Mouse (Mus musculus) heart, embryonic 16.5 days (tissue): ENCODE results near the gene Hist1h2bb. TPM values are rescaled to one million over a fixed set of nuclear protein-coding genes. Genes with fewer than 3 reads are reported as not detected.
A peak's percentile ranks its signal among the peaks of the same experiment; 100 is the strongest.
"Not testable (repeated sequence)": the region's sequence is repeated elsewhere in the genome, so short reads cannot be mapped to it uniquely, and the experiment has no call there.

Source experiments
- ATAC-seq: fragments of 200-750 bp; cut with Nextera tagmentation; replicated peaks from 2 replicates; pipeline ENCODE4 v1.8.0; 2017; ENCODE audit warnings: moderate number of reproducible peaks; ENCODE audit not compliant: insufficient read depth, low FRiP score; ENCODE audit errors: extremely low read depth
- H3K27ac ChIP-seq: fragments of 300-500 bp; sonication (generic); 2 replicates; pipeline ENCODE4 v1.5.1; 2014; ENCODE audit warnings: mild to moderate bottlenecking, low read length, control low read depth, moderate library complexity
- H3K27me3 ChIP-seq: fragments of 300-500 bp; sonication (generic); 2 replicates; pipeline ENCODE4 v1.6.1; 2014; ENCODE audit warnings: low read length, mixed read lengths; ENCODE audit not compliant: control insufficient read depth, insufficient read depth
- H3K36me3 ChIP-seq: fragments of 300-500 bp; sonication (generic); 2 replicates; pipeline ENCODE4 v1.6.1; 2014; ENCODE audit not compliant: control insufficient read depth, insufficient read depth
- H3K4me1 ChIP-seq: fragments of 300-500 bp; sonication (generic); 2 replicates; pipeline ENCODE4 v1.6.1; 2014; ENCODE audit warnings: low read length, mixed read lengths; ENCODE audit not compliant: control insufficient read depth, insufficient read depth
- H3K4me2 ChIP-seq: fragments of 300-500 bp; sonication (generic); 2 replicates; pipeline ENCODE4 v1.6.1; 2014; ENCODE audit warnings: low read depth, mild to moderate bottlenecking, control low read depth, low read length
- H3K4me3 ChIP-seq: fragments of 300-500 bp; sonication (generic); 2 replicates; pipeline ENCODE4 v1.5.1; 2014; ENCODE audit warnings: mild to moderate bottlenecking, control low read depth, low read length
- H3K9ac ChIP-seq: fragments of 300-500 bp; sonication (generic); 2 replicates; pipeline ENCODE4 v1.6.1; 2014; ENCODE audit warnings: low read length, control low read depth
- H3K9me3 ChIP-seq: fragments of 300-500 bp; sonication (generic); replicated peaks from 2 replicates; pipeline ENCODE4 v1.6.1; 2016; ENCODE audit warnings: low read length; ENCODE audit not compliant: control insufficient read depth
- WGBS: fragments of 180-500 bp; shearing (Covaris S2); extraction: QIAGEN DNeasy Blood & Tissue Kit; methylation state at CpG from one replicate; pipeline ENCODE4 v1.1.7; 2014; 5-methylcytosine and 5-hydroxymethylcytosine counted together
- polyA plus RNA-seq: library from polyadenylated mRNA; unstranded; fragments of >200 nt; fragmentation: Nextera tagmentation; extraction: Ambion mirVana; gene quantifications from 2 replicates; pipeline ENCODE4 v1.2.1, GENCODE M21; 2015

The Hist1h2bb gene
- polyA plus RNA-seq, 1 experiment from 2014 or later = 0.98 TPM

GRCm38 (mm10) chr13:23744421-23745380 lies 1.8 kb upstream of the Hist1h2bb start:
- Histone ChIP-seq H3K4me2 (peak overlapping the region; percentile 77), H3K4me3 (peak overlapping the region; percentile 56), H3K27ac (peak overlapping the region; percentile 67), H3K36me3 (no peaks in the 10 kb centered on the region), H3K27me3 (no peaks in the 10 kb centered on the region), H3K4me1 (peaks cover 27% of the 10 kb centered on the region), H3K9me3 (no peaks in the 10 kb centered on the region), H3K9ac (peak overlapping the region; percentile 72)
- WGBS = 4% methylated on average over 19 of the region's 36 CpGs
- no peak for ATAC-seq

DNA sequence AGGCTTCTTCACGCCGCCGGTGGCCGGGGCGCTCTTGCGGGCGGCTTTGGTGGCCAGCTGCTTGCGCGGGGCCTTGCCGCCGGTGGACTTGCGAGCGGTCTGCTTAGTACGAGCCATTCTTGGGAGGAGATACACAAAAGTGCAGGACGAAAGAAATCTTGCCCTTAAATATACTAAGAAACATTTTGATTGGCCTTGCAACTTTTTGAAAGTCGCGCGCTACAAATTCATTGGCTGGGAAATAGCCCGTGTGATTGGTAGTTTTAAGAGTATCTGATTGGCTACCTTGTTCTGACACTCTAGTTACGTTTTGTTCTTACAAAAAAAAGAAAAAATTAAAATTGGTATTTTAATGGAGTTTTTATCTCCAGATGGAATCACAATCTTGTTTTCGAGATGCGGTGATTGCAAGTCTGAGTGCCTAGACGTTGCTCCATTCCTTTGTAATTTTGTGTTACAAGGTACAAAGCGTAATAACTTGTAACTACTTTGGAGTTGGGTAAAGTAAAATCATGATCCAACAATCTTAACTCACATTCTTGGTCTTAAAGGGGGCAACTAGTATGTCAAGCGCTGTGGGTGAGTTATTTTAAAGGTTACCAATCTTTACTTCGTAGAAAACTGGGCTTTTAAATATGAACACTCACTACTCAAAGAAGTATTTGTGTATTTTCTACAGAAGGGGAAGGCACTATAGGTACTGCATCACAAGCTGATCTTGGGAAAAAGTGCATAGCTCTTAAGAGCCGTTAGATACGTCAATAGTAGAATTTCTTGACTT lies 963 bp upstream of the Hist1h2bb start, which contains the start of gene Hist1h3c:
Gene Hist1h3c, minus strand, starts transcription at position 222 of the 781 bp plus-strand sequence.
- Histone ChIP-seq H3K36me3 (no peaks in the 10 kb centered on the region), H3K27ac (peak within 1 kb of the TSS; percentile 99), H3K4me3 (peak within 1 kb of the TSS; percentile 56), H3K9ac (peak within 1 kb of the TSS; percentile 77), H3K27me3 (no peaks in the 10 kb centered on the region), H3K4me1 (peaks cover 23% of the 10 kb centered on the region), H3K9me3 (no peaks in the 10 kb centered on the region), H3K4me2 (peak within 1 kb of the TSS; percentile 77)
- WGBS = under 1% methylated on average over 28 of the region's 28 CpGs
- ATAC-seq = peak; percentile 52

DNA sequence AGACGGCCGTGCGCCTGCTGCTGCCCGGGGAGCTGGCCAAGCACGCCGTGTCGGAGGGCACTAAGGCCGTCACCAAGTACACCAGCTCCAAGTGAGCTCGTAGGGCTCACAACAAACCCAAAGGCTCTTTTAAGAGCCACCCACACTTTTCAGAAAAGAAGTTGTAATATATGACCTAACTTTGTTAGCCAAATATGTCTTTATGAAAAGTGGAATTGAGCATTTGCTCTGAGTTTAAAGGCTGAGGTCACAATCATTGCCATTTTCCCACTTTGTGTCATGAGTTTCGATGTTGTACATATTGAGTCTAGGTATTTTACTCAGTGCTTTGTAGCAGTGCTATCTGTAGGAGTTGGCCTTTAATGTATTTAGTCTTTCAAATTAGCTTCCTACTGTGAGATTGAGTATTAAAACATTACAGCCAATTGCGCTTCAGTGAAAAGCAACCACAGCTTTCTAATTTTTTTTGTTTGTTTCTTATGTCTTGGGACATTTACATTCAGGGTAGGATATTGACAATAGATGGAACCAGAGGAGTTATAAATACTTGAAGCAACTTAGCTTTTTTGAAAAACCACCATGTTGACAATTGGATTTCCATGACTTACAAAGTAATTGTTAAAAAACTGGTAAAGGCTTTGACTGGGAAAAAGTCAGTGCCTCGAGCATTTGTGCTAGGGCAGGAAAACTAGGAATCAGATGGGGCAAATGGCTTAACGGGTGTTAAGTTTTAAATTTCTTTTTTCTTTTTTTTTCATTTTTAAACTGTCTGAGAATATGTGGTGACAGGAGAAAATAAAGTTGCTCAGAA lies 752 bp downstream of the Hist1h2bb start:
- Histone ChIP-seq H3K4me3 (peak overlapping the region; percentile 56), H3K27ac (peak overlapping the region; percentile 99), H3K27me3 (no peaks in the 10 kb centered on the region), H3K9ac (peak overlapping the region; percentile 71), H3K9me3 (no peaks in the 10 kb centered on the region), H3K4me1 (peaks cover 14% of the 10 kb centered on the region), H3K36me3 (no peaks in the 10 kb centered on the region), H3K4me2 (peak overlapping the region; percentile 77)
- 8% methylated on average over 10 of the region's 13 CpGs for WGBS
- ATAC-seq = peak; percentile 8; the same call in 1 of the 2 replicates

GRCm38 (mm10) chr13:23747892-23748288 lies 1.4 kb downstream of the Hist1h2bb start:
- no peaks in the 10 kb centered on the region for H3K27me3 ChIP-seq
- peak overlapping the region; percentile 77 for H3K4me2 ChIP-seq
- H3K9me3 ChIP-seq = no peaks in the 10 kb centered on the region
- H3K4me3 ChIP-seq = no peak overlapping the region
- 16% methylated on average over 4 of the region's 4 CpGs for WGBS
- H3K9ac ChIP-seq = peak overlapping the region; percentile 71
- H3K4me1 ChIP-seq = peaks cover 14% of the 10 kb centered on the region
- H3K36me3 ChIP-seq = no peaks in the 10 kb centered on the region
- ATAC-seq = no peak
- peak overlapping the region; percentile 99 for H3K27ac ChIP-seq

GRCm38 (mm10) chr13:23749563-23750121 lies 3.1 kb downstream of the Hist1h2bb start:
- H3K36me3 ChIP-seq = no peaks in the 10 kb centered on the region
- ATAC-seq = no peak
- H3K4me3 ChIP-seq = no peak overlapping the region
- WGBS = 81% methylated on average over 5 of the region's 5 CpGs
- no peaks in the 10 kb centered on the region for H3K9me3 ChIP-seq
- H3K27ac ChIP-seq = no peak overlapping the region
- H3K9ac ChIP-seq = no peak overlapping the region
- no peaks in the 10 kb centered on the region for H3K27me3 ChIP-seq
- H3K4me2 ChIP-seq = no peak overlapping the region
- peaks cover 14% of the 10 kb centered on the region for H3K4me1 ChIP-seq

DNA sequence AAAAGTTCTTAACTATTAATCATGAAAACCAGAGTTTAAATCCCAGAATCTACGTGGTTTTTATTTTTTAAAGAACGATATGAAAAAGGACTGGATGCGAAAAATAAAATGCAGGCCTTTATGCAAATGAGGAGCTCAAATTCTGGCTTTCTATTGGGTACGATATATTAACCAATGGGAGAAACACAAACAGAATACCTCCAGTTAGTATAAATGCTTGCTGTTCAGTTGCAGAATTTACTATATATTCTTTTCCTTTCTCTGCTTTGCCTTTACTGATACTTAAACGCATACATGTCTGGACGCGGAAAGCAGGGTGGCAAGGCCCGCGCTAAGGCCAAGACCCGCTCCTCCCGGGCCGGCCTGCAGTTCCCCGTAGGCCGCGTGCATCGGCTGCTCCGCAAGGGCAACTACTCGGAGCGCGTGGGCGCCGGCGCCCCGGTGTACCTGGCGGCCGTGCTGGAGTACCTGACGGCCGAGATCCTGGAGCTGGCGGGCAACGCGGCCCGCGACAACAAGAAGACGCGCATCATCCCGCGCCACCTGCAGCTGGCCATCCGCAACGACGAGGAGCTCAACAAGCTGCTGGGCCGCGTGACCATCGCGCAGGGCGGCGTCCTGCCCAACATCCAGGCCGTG lies 4.4 kb downstream of the Hist1h2bb start, which contains the start of gene Hist1h2ab:
Gene Hist1h2ab, plus strand, starts transcription at position 288 of the 639 bp plus-strand sequence.
- H3K4me1 ChIP-seq = peaks cover 14% of the 10 kb centered on the region
- H3K9ac ChIP-seq = peak within 1 kb of the TSS; percentile 75
- 2% methylated on average over 29 of the region's 47 CpGs for WGBS
- H3K4me2 ChIP-seq = peak within 1 kb of the TSS; percentile 76
- H3K27me3 ChIP-seq, H3K36me3 ChIP-seq, H3K9me3 ChIP-seq: not testable (repeated sequence)
- 0 out of 2 replicates have a peak, but pooled peaks have one; percentile 21 for ATAC-seq
- H3K4me3 ChIP-seq = peak within 1 kb of the TSS; percentile 53
- H3K27ac ChIP-seq = peak within 1 kb of the TSS; percentile 94

- peak overlapping the region; percentile 94 for H3K27ac ChIP-seq
- no peak for ATAC-seq
- H3K4me1 ChIP-seq = peaks cover 14% of the 10 kb centered on the region
- peak overlapping the region; percentile 53 for H3K4me3 ChIP-seq
- H3K9me3 ChIP-seq = no peaks in the 10 kb centered on the region
- WGBS = 2% methylated on average over 11 of the region's 11 CpGs
- peak overlapping the region; percentile 76 for H3K4me2 ChIP-seq
- no peaks in the 10 kb centered on the region for H3K36me3 ChIP-seq
- H3K27me3 ChIP-seq = no peaks in the 10 kb centered on the region
- H3K9ac ChIP-seq = peak overlapping the region; percentile 75
Observed at GRCm38 (mm10) chr13:23751478-23751956, 5.0 kb downstream of the Hist1h2bb start.
